8 mouse cellular contexts compared by ENCODE assay signal in the genomic region with DNA sequence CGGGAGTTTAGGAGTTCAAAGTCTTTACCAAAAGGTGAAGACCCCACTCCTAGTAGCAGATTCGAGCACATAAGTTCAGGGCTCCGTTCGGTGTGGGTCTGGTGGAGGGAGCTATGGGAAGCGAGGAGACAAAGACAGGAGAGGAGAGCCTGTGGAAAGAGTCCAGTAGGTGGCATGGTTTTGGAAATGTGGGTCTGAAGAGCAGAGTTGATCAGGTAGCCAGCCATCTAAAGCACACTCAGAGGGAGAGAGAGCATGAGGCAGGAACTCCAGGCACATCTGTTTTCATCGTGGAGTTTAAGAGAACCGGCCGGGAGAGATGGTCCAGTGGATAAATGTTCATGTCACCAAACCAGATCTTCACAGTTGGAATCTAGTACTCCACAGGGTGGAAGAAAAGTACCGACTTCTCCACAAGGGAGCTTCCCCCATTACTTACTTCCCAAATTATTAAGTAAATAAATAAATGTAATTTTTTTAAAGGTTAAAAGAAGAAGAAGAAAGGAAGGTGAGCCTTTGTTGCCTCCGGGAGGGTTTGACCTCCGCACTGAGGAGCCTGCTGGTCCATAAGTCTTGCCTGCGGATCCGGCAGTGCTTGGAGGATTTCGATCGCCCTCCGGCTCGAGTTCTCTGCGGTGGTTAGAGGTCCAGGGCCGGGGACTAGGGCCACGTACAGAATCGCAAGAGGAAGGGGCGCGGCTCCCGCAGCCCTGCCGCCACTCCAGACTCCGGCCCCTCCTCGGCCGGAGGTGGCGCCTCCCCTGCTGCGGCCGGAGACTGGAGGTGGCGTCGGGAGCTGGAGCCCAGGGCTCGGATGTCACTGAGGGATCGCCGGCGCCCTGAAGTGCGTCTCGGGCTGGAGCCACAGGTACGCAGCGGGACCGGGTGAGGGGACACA. TPM values are rescaled to one million over a fixed set of nuclear protein-coding genes. Genes with fewer than 3 reads are reported as not detected.
DNase-seq lines count a peak whose midpoint lies in the region; ATAC-seq lines count a peak whose summit lies in the region.

A gene (minus strand): TSS at position 637 of the 898 bp plus-strand sequence.
A gene (plus strand): TSS at position 732 of the 898 bp plus-strand sequence.

- H3K36me3 ChIP-seq in embryonic facial prominence, embryonic 14.5 days (ENCODE audit: control insufficient read depth, insufficient read depth, low read length) = no peaks in the 10 kb centered on the region
- no peaks in the 10 kb centered on the region for H3K36me3 ChIP-seq in heart, embryonic 15.5 days
- no peaks in the 10 kb centered on the region for H3K36me3 ChIP-seq in stomach, embryonic 16.5 days (ENCODE audit: control insufficient read depth, insufficient read depth, low read length)

- peaks cover 4% of the 10 kb centered on the region for H3K4me1 ChIP-seq in embryonic facial prominence, embryonic 14.5 days (ENCODE audit: control insufficient read depth, insufficient read depth, low read length)
- peaks cover 5% of the 10 kb centered on the region for H3K4me1 ChIP-seq in heart, embryonic 15.5 days (replicated peaks)
- 0 out of 2 replicates have a peak, but pooled peaks cover 3% of the 10 kb centered on the region for H3K4me1 ChIP-seq in stomach, embryonic 16.5 days (ENCODE audit: control insufficient read depth, insufficient read depth, low read length)

- peak within 1 kb of the TSS; percentile 60 for H3K4me3 ChIP-seq in embryonic facial prominence, embryonic 14.5 days (ENCODE audit: low read depth, low read length)
- peak within 1 kb of the TSS; percentile 63 for H3K4me3 ChIP-seq in heart, embryonic 15.5 days
- H3K4me3 ChIP-seq in stomach, embryonic 16.5 days (replicated peaks; ENCODE audit: low read length) = peak within 1 kb of the TSS; percentile 57

- DNase-seq in right cerebral cortex, postnatal 25 days = peak; percentile 29
- DNase-seq in right cerebral cortex, postnatal 36 days (ENCODE audit: low spot score in 2 of 2) = no peak
- DNase-seq in embryonic facial prominence, embryonic 14.5 days (ENCODE audit: low spot score) = peak; percentile 73
- peak; percentile 77 for DNase-seq in kidney, postnatal 10 days
- DNase-seq in lung, postnatal 36 days = peak; percentile 71
- DNase-seq in MN1 (ENCODE audit: low spot score) = no peak

- peak; percentile 92 for ATAC-seq in embryonic facial prominence, embryonic 14.5 days (ENCODE audit: low read depth)
- ATAC-seq in heart, embryonic 15.5 days (replicated peaks; ENCODE audit: insufficient number of reproducible peaks, insufficient read depth, low FRiP score, low read depth) = peak; percentile 79
- peak; percentile 86 for ATAC-seq in stomach, embryonic 16.5 days (ENCODE audit: insufficient read depth, low FRiP score)

- H3K27me3 ChIP-seq in embryonic facial prominence, embryonic 14.5 days (replicated peaks; ENCODE audit: control insufficient read depth, insufficient read depth, low read length) = peaks cover 12% of the 10 kb centered on the region; the same call in 1 of the 2 replicates
- peaks cover 7% of the 10 kb centered on the region for H3K27me3 ChIP-seq in heart, embryonic 15.5 days
- H3K27me3 ChIP-seq in stomach, embryonic 16.5 days (ENCODE audit: control insufficient read depth, insufficient read depth, low read length) = peaks cover 4% of the 10 kb centered on the region; the same call in 1 of the 2 replicates

- H3K9ac ChIP-seq in embryonic facial prominence, embryonic 14.5 days (ENCODE audit: low read depth, low read length) = peak within 1 kb of the TSS; percentile 76
- peak within 1 kb of the TSS; percentile 68 for H3K9ac ChIP-seq in heart, embryonic 15.5 days
- H3K9ac ChIP-seq in stomach, embryonic 16.5 days (ENCODE audit: low read length) = peak within 1 kb of the TSS; percentile 69

- H3K27ac ChIP-seq in embryonic facial prominence, embryonic 14.5 days (replicated peaks; ENCODE audit: low read depth, low read length) = no peak within 1 kb of the TSS
- peak within 1 kb of the TSS; percentile 48; the same call in 1 of the 2 replicates for H3K27ac ChIP-seq in heart, embryonic 15.5 days
- no peak within 1 kb of the TSS for H3K27ac ChIP-seq in stomach, embryonic 16.5 days (ENCODE audit: low read length)

- no peaks in the 10 kb centered on the region for H3K9me3 ChIP-seq in embryonic facial prominence, embryonic 14.5 days (ENCODE audit: control insufficient read depth, low read length)
- no peaks in the 10 kb centered on the region for H3K9me3 ChIP-seq in heart, embryonic 15.5 days (replicated peaks)
- no peaks in the 10 kb centered on the region for H3K9me3 ChIP-seq in stomach, embryonic 16.5 days (replicated peaks; ENCODE audit: control insufficient read depth, low read length)

- peak within 1 kb of the TSS; percentile 89 for H3K4me2 ChIP-seq in embryonic facial prominence, embryonic 14.5 days (ENCODE audit: low read depth, low read length)
- peak within 1 kb of the TSS; percentile 95 for H3K4me2 ChIP-seq in heart, embryonic 15.5 days
- peak within 1 kb of the TSS; percentile 81 for H3K4me2 ChIP-seq in stomach, embryonic 16.5 days (ENCODE audit: low read depth, low read length)

- WGBS in embryonic facial prominence, embryonic 14.5 days = 7% methylated on average over 18 of the region's 42 CpGs
- WGBS in heart, embryonic 15.5 days = 3% methylated on average over 42 of the region's 42 CpGs
- 2% methylated on average over 42 of the region's 42 CpGs for WGBS in stomach, embryonic 16.5 days

RNA-seq across cellular contexts. Expression of the first gene that starts in this region (rescaled TPM):
- not detected in 2 replicates for polyA plus RNA-seq in embryonic facial prominence, embryonic 14.5 days (2014; fragmentation: Nextera tagmentation; extraction: Ambion mirVana)
- polyA plus RNA-seq in heart, embryonic 15.5 days (2015; fragmentation: Nextera tagmentation; extraction: Ambion mirVana) = 0.16 TPM in 1 of 2 replicates, not detected in the other
- 0.10 TPM in 2 replicates for polyA plus RNA-seq in stomach, embryonic 16.5 days (2015; fragmentation: Nextera tagmentation; extraction: Ambion mirVana)

RNA-seq across cellular contexts. Expression of the second gene that starts in this region (rescaled TPM):
- 2.9 and 4.0 TPM in 2 replicates for polyA plus RNA-seq in embryonic facial prominence, embryonic 14.5 days (2014; fragmentation: Nextera tagmentation; extraction: Ambion mirVana)
- 2.5 and 2.6 TPM in 2 replicates for polyA plus RNA-seq in heart, embryonic 15.5 days (2015; fragmentation: Nextera tagmentation; extraction: Ambion mirVana)
- polyA plus RNA-seq in stomach, embryonic 16.5 days (2015; fragmentation: Nextera tagmentation; extraction: Ambion mirVana) = 1.8 TPM in 2 replicates

Comparison
In these comparisons a context has a peak if more than half of its experiments do, and no peak if none do; other contexts are left out.
1. DNase-seq: peak in right cerebral cortex, postnatal 25 days (single experiment), embryonic facial prominence, embryonic 14.5 days (single experiment), kidney, postnatal 10 days (single experiment) and lung, postnatal 36 days (single experiment); none in right cerebral cortex, postnatal 36 days (0 of 2) and MN1 (single experiment).
2. Peak in every context shown above with its lines, with median percentiles within 50 percentile points of each other: ATAC-seq, H3K4me2 ChIP-seq, H3K4me3 ChIP-seq and H3K9ac ChIP-seq.